Mouse (Mus musculus) lung, adult 2 months (tissue): Measurements from ENCODE around the gene Pde4dip.

Experiments
- CTCF ChIP-seq: fragments of 200-500 bp; IDR thresholded peaks from 2 replicates; pipeline ENCODE4 v1.5.1; 2011; ENCODE audit warnings: mild to moderate bottlenecking, low read length, control low read depth; ENCODE audit not compliant: insufficient read depth
- POLR2A ChIP-seq: fragments of 200-500 bp; IDR thresholded peaks from 2 replicates; pipeline ENCODE4 v1.6.1; 2011; ENCODE audit warnings: low read depth, mild to moderate bottlenecking, control low read depth, low read length, borderline replicate concordance; ENCODE audit errors: extremely low read depth

DNA sequence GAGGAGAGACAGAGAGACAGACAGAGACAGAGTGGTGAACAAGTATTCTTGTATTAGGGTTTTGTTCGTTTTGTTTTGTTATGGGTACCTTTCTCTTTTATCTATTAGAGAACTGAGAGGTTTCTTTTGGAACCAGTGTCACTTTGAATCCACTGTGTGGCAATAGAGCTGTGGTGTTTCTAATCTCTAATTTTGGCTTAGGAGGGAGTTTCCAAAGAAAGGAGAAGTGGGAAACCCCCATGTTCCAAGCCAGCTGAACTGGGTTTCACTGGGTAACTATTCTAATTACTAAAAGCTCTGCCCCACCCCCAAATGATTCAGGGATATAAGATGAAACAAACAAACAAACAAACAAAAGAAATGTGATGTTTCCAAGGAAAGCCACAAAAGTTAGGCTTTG, 113.6 kb downstream of the Pde4dip start:
- TF ChIP-seq CTCF (no peak), POLR2A (no peak)
